Mouse (Mus musculus): Measurements from ENCODE around the gene Engase.

Gene Engase

GRCm38 (mm10) chr11:118453886-118454671 is 22.6 kb upstream of the Engase start:
- in situ Hi-C loops (cut with MboI, MseI): no loop called here

DNA sequence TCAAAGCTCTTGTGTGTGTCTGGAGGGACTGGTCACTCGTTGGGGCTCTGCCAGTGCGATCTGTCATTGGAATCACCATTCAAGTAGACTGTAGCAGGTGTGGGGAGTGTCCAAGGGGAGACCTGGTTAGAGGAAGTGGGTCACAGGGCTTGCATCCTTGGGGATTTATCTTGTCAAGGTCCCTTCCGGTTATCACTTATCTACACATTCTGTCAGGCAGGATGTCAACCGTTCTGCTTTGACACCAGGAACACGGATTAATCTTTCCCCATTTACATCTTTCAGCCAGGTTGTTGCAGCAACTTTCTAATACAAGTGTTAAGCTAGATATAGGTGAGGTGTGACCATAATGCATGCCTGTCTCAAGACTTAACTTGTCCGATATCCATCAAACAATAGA is 20.8 kb upstream of the Engase start:
- in situ Hi-C loops (cut with MboI, MseI): no loop called here

DNA sequence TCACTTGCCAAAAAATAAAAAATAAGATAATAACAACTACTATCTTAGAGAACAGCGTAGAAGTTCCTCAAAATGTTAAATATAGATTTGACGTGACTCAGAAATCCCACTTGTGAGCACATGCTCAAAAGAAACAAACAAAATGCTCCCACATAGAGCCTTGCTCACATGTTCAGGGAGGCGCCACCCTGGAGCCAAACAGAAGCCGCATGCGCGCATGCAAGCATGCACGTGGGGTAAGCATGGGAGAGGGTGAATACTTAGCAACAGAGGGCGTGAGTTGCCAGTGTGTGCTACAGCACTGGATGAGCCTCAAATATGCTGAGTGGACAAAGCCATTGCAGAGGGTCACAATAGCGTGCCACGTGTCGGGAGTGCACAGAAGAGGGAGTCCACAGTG is 19.7 kb upstream of the Engase start:
- in situ Hi-C loops (cut with MboI, MseI): no loop called here

GRCm38 (mm10) chr11:118459051-118459450 is 17.6 kb upstream of the Engase start:
- in situ Hi-C loops (cut with MboI, MseI): no loop called here

DNA sequence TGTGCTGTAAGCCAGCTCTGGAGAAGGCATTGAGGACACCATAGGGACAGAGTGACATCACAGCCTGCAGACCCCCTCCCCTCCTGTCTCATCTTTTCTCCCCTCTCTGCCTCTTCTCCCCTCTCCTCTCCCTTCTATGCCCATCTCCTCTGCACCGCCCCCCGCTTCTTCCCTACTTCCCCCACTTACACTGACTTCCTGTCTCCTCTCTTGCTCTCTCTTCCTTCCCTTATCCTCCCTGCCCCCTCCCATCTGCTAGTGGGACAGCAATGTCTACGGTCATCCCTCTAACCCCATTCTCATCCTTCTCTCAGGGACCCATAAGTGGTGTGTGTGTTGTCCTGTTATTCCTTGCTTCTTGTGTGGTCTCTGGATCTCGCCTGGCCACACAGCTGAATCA is 17.1 kb upstream of the Engase start:
- in situ Hi-C loops (cut with MboI, MseI): no loop called here

DNA sequence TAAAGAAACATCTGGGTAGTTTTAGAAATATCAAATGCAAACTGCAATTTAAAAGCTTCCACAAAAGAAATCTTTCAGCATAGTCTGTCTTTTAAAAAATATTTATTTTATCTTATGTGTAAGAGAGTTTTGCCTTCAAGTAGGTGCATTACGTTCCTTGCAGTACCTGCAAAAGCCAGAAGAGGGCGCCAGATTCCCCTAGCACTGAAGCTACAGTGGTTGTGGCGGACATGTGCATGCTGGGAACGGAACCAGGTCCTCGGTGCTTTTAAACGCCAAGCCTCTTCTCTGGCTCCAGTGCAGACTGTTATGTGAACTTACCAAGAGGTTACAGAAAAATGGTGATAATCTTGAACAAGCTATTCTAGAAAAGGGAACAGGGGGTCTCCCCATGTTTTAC is 16.3 kb upstream of the Engase start:
- in situ Hi-C loops (cut with MboI, MseI): no loop called here

- in situ Hi-C loops (cut with MboI, MseI): no loop called here
Observed at GRCm38 (mm10) chr11:118467441-118468035, 9.1 kb upstream of the Engase start.

GRCm38 (mm10) chr11:118469509-118470160 is 7.0 kb upstream of the Engase start:
- in situ Hi-C loops (cut with MboI, MseI): no loop called here

- in situ Hi-C loops (cut with MboI, MseI): no loop called here
Observed at GRCm38 (mm10) chr11:118470234-118470966, 6.2 kb upstream of the Engase start.

DNA sequence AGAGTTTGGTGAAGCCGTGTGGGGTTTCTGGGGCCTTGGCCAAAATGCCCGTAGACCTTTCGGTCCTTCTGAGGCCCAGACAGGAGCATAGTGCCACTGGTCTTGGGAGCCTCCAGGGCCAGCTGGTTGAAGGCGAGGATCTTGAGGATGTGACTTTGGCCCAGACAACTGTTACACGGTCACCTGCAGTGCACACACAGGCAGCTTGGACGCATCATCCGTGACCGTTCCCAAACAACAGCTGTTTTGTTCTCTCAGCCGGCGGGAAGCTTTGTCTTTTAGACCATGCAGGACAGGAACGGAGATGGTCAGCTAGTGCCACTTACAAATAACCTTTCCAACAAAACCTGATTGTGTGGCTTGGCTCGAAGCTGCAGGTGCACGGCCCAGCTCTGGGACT is 5.0 kb upstream of the Engase start:
- in situ Hi-C loops (cut with MboI, MseI): no loop called here

DNA sequence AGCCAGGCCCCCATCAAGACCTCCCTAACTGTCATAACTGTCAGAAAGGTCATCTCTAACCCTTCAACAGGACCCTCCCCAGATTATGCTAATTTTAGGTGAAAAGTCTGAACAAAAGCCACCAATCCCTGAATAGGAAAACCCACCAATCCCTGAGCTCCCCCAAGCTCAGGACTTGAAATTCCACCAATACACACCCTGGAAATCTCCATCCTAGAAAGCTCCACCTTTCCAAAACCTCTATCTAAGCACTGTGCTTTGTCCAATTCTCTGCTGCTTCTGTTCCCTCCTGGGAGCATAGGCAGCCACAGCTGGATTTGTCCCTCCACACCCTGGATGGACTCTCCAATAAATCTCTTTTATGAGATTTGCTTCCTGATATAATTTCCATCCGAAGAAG is 3.5 kb upstream of the Engase start:
- in situ Hi-C loops (cut with MboI, MseI): no loop called here

DNA sequence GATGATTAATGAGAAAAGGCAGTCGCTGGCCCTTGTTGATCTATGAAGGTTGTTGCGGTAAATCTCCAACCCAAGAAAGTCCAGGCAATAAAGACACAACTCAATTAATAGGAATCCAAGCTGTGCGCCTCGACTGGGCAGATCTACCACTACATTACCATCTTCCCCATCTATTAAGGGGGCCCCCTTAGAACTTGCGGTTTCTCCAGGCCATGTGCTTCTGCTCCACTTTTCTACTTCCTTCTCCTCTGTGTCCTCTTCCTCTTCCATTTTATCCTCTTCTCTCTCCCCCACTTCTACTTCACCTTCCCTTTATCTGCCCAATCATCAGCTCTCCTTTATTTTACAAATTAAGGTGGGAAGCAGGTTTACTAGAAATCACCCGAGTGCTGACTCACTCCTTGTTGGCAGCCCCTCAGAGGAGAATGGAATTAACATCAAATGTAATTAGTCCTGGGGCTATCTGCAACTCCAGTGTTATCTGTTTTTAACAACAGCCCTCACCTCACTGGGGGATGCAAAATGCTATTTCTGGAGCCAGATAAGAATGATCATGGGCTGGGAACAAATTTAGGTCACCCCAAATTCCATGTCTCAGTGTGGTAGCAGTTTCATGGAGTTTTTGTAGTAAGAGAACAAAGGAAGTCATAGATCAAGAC is 2.7 kb upstream of the Engase start:
- in situ Hi-C loops (cut with MboI, MseI): no loop called here

DNA sequence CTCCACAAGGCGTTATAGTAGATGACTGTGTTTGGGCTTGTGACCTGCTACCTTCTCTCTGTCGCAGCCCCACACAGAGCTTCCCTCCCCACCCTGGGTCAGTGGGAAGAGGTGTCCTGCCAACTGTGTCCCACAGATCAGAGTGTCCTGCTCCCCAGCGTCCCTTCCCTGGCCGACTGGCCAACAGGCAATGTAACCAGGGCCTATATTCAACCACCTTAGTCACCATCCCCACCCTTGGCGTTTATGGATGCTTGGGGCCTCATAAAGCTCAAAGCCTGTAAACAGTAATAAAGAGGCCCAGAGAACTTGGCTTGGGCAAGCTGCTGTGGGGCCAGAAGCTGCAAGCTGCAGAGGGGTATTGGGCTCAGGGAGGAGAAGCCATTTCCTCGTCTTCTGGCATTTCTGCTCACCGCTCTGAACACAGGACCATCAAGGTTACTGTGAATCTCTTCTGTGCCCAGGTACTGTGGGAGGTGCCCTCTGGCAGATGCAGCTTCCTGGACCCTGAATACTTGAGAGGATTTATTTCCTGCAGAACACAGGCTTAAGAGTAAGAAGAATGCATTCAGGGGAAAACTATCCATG is 1.0 kb upstream of the Engase start:
- in situ Hi-C loops (cut with MboI, MseI): no loop called here

DNA sequence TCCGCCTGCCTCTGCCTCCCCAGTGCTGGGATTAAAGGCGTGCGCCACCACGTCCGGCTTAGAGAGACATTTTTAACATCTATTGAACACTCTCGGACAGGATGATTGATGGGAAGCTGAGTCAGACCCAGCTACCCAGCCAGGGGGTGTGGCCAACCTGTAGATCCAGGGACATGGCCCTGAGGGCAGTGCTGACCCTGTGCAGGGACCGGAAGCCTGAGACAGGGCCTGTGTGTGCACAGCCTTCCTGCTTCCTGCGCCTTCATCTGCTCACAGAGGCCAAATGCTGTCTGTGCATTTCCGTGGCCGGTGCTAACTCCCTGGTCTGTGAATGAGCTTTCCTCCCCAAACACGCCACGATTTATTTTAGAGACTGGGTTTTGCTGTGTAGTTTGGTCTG is 3.1 kb downstream of the Engase start:
- in situ Hi-C loops (cut with MboI, MseI): no loop called here

GRCm38 (mm10) chr11:118481231-118481630 is 4.6 kb downstream of the Engase start:
- in situ Hi-C loops (cut with MboI, MseI): no loop called here

DNA sequence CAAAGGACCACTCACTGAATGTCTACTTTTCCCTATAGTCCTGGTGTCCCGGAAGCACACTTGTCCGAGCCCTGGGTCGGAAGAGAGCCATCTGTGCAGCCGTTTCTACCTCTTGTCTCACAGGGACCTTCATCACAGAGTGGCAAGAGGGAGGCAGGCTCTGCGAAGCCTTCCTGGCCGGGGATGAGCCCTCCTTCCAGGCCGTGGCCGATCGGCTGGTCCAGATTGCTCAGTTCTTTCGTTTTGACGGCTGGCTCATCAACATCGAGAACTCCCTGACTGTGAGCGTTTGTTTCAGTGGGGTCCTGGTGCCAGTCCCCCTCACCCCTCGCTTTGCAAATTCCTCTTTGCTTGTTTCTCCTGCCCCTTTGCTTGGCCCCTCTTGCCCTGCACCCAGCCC is 5.1 kb downstream of the Engase start:
- in situ Hi-C loops (cut with MboI, MseI): no loop called here

DNA sequence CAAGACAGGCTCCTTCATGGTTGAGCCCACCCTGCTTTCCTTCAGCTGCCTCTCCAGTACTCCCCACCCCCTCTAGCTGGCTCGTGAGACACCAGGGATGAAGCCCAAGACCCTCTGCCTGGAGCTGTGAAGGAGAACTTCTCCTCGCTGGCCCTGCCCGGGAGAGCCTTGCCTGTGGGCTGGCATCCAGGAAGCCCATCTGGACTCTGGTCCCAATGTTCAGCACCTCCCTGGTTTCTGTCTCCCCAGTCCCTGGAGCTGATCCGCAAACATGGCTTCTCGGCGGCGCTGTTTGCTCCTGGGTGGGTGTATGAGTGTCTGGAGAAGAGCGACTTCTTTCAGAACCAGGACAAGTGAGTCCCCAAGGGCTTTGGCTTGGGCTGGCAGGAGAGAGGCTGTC is 7.5 kb downstream of the Engase start:
- in situ Hi-C loops (cut with MboI, MseI): no loop called here

- in situ Hi-C loops (cut with MboI, MseI): loop anchor here (5.0 kb wide), 1 partner anchor 38 kb away; no protein-coding TSS in a partner anchor
Observed at GRCm38 (mm10) chr11:118485338-118485737, 8.7 kb downstream of the Engase start.

DNA sequence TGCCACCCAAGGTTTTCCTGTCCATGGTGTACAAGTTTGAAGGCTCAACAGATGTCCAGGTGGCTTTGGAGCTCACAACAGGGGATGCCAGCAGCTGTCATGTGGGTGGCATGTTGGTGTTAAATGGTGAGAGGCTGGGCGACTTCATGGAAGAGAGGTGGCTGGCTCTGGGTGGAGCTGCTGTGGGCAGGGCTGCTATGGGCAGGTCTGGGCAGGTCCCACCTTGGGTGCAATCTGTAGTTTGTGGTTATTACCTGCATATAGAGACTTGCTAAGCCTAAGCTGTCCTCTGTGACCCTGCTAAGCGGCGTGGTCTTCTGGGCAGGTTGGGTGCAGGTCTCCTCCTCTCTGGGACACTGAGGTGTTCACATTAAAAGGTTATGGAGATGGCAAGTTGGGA is 9.2 kb downstream of the Engase start:
- in situ Hi-C loops (cut with MboI, MseI): loop anchor here (5.0 kb wide), 1 partner anchor 38 kb away; no protein-coding TSS in a partner anchor

GRCm38 (mm10) chr11:118486281-118486680 is 9.7 kb downstream of the Engase start:
- in situ Hi-C loops (cut with MboI, MseI): loop anchor here (5.0 kb wide), 1 partner anchor 39 kb away; no protein-coding TSS in a partner anchor
